Mouse (Mus musculus) olfactory bulb, adult 2 months (tissue): ENCODE measurements around the gene Chrna1.

Experiments
- CTCF ChIP-seq: fragments of 200-500 bp; IDR thresholded peaks from 2 replicates; pipeline ENCODE4 v1.5.1; 2012; ENCODE audit warnings: low read depth, mild to moderate bottlenecking, low read length, moderate library complexity; ENCODE audit not compliant: insufficient read depth
- POLR2A ChIP-seq: fragments of 200-500 bp; IDR thresholded peaks from 2 replicates; pipeline ENCODE4 v1.6.1; 2012; ENCODE audit warnings: mild to moderate bottlenecking, low read depth, low read length, moderate library complexity; ENCODE audit not compliant: insufficient read depth

DNA sequence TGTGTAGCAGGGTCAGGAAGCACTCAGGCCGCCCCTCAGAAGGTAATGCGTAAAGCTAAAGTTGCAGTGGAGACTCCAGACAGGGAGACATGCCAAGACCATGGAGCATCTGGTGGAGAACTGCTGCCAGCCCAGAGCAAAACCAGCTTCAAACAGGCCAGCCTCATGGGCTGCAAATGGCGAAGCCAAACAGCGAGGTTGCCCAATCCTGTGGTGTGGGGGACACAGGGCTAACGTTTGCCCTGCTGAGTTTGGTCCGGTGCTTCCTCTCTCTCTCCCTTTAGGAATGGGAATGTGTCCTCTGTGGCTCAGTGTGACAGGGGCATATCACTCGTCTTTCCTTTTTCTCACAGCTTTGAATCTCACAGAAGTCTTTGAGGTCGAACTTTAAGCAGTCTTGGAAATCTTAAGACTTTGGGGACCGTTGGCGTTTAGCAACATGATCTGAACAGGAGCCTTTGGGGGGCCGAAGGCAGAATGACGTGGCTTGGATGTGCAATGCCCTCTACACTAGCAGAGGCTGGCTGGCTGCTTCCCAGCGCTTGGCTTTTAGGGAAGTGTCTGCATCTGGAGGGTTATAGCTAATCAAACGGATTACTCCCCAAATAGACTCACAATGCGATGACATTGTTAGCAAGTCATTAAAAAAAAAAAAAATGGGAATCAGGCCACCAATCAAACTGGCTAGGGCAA is 43.9 kb downstream of the Chrna1 start:
- TF ChIP-seq POLR2A (no peak), CTCF (no peak)
